Mouse (Mus musculus) stomach, embryonic 16.5 days (tissue): ENCODE data around the gene Fras1. TPM values are rescaled to one million over a fixed set of nuclear protein-coding genes. Genes with fewer than 3 reads are reported as not detected.
A peak's percentile ranks its signal among the peaks of the same experiment; 100 is the strongest.

ENCODE experiments used
- ATAC-seq: fragments of 200-750 bp; cut with Nextera tagmentation; 2 replicates; pipeline ENCODE4 v1.8.0; 2017; ENCODE audit warnings: moderate number of reproducible peaks, moderate TSS enrichment; ENCODE audit not compliant: insufficient read depth, low FRiP score
- H3K27ac ChIP-seq: fragments of 300-500 bp; sonication (generic); 2 replicates; pipeline ENCODE4 v1.5.1; 2014; ENCODE audit warnings: low read length
- H3K27me3 ChIP-seq: fragments of 300-500 bp; sonication (generic); 2 replicates; pipeline ENCODE4 v1.6.1; 2014; ENCODE audit warnings: low read length, control low read depth, mixed read lengths; ENCODE audit not compliant: control insufficient read depth, insufficient read depth
- H3K36me3 ChIP-seq: fragments of 300-500 bp; sonication (generic); 2 replicates; pipeline ENCODE4 v1.6.1; 2014; ENCODE audit warnings: low read length; ENCODE audit not compliant: control insufficient read depth, insufficient read depth
- H3K4me1 ChIP-seq: fragments of 300-500 bp; sonication (generic); 2 replicates; pipeline ENCODE4 v1.6.1; 2014; ENCODE audit warnings: low read length, control low read depth, mixed read lengths; ENCODE audit not compliant: control insufficient read depth, insufficient read depth
- H3K4me2 ChIP-seq: fragments of 300-500 bp; sonication (generic); 2 replicates; pipeline ENCODE4 v1.6.1; 2014; ENCODE audit warnings: low read depth, low read length, mixed read lengths
- H3K4me3 ChIP-seq: fragments of 300-500 bp; sonication (generic); replicated peaks from 2 replicates; pipeline ENCODE4 v1.5.1; 2014; ENCODE audit warnings: mild to moderate bottlenecking, low read length
- H3K9ac ChIP-seq: fragments of 300-500 bp; sonication (generic); 2 replicates; pipeline ENCODE4 v1.6.1; 2014; ENCODE audit warnings: low read length
- H3K9me3 ChIP-seq: fragments of 300-500 bp; sonication (generic); replicated peaks from 2 replicates; pipeline ENCODE4 v1.6.1; 2016; ENCODE audit warnings: low read length, control low read depth; ENCODE audit not compliant: control insufficient read depth
- WGBS: fragments of 180-500 bp; shearing (Covaris S2); extraction: QIAGEN DNeasy Blood & Tissue Kit; methylation state at CpG from one replicate; pipeline ENCODE4 v1.1.7; 2014; 5-methylcytosine and 5-hydroxymethylcytosine counted together
- polyA plus RNA-seq: library from polyadenylated mRNA; unstranded; fragments of >200 nt; fragmentation: Nextera tagmentation; extraction: Ambion mirVana; gene quantifications from 2 replicates; pipeline ENCODE4 v1.2.1, GENCODE M21; 2015

Fras1 gene
- polyA plus RNA-seq, 1 experiment from 2014 or later = 18.3 TPM

DNA sequence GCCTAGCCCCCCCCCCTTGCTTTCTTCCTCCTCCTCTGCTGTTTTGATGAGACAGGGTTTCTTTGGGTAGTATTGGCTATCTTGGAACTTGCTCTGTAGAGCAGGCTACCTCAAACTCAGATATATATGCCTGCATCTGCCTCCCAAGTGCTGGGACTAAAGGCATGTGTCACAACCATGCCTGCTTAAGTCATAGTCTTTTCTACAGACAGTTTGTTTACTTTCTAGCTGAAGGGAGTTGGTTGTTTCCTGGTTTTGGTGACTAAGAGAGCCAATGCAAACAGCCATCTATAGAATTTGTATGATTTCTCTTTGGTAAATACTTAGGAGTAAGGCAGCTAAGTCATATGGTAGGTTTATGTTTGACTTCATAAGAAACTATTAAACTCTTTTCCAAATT is 6.5 kb upstream of the Fras1 start:
- H3K36me3 ChIP-seq = no peaks in the 10 kb centered on the region
- no peaks in the 10 kb centered on the region; the same call in 1 of the 2 replicates for H3K4me1 ChIP-seq
- H3K9me3 ChIP-seq = no peaks in the 10 kb centered on the region
- H3K27me3 ChIP-seq = no peaks in the 10 kb centered on the region
- H3K4me3 ChIP-seq = no peak overlapping the region
- H3K4me2 ChIP-seq = no peak overlapping the region
- no peak overlapping the region for H3K27ac ChIP-seq
- H3K9ac ChIP-seq = no peak overlapping the region
- ATAC-seq = peak; percentile 64; the same call in 1 of the 2 replicates

DNA sequence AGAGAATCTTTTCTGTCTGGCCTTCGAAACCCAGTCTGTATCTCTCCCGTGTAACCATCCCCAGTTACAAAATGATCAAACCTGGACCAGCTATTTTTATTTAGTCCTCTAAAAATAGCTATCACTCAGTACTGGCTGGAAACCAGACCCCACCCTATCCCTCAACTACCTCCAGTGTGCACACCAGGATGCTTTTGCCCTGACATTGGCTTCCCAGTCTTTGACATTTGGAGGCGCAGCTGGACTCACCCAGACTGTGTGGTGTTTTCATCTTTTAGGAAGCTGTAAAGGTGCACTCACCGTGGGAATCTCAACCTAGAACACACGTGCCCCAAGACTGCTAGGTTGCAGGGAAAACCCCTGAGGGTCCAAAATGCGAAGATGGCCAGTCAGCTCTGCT is 649 bp upstream of the Fras1 start:
- Histone ChIP-seq H3K4me2 (peak overlapping the region; percentile 87), H3K36me3 (no peaks in the 10 kb centered on the region), H3K27ac (peak overlapping the region; percentile 78), H3K4me3 (peak overlapping the region; percentile 74), H3K4me1 (peaks cover 12% of the 10 kb centered on the region), H3K9me3 (no peaks in the 10 kb centered on the region), H3K27me3 (no peaks in the 10 kb centered on the region), H3K9ac (peak overlapping the region; percentile 84)
- WGBS = 32% methylated on average over 6 of the region's 6 CpGs
- ATAC-seq = no peak

DNA sequence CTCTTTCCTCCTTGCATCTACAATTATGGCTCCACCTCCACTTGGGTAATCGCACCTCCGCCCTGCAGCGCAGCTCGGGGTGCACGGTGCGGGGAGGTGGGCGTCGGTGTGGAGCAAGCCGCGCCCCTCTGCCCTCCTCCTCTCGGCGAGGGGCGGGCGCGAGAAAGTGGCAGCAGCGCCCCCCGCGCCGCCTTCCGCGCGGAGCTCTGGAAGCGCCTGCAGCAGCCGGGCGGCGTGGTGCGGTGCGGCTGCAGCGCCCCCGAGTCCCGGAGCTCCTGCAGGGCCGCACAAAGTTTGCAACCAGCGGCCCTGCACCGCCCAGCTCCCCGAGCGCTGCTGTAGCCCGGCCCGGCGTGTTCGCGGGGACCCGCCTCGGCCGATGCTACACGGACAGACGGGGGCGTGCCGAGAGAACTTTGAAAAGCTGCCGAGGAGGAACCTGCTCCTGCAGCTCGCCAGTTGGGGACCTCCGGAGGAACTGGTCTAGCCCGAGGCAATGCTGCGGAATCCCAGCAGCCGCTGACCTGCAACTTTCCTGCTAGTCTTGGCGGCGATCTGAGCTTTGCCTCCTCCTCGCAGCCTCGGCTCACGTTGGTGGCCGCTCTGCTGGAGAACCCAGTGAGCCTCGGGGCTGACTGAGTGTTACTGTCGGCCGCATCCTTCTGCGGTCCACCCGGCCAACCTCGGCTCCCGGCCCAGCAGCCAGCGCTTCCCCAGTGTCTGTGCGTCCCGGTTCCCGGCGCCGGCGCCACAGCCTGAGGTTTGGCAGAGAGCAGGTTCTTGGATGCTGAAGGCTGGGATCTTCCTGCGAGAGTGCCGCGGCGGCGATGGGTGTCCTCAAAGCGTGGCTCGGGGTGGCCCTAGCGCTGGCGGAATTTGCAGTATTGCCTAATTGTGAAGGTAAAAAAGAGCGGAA is 489 bp downstream of the Fras1 start:
- peak; percentile 90 for ATAC-seq
- Histone ChIP-seq H3K4me3 (peak overlapping the region; percentile 74), H3K4me2 (peak overlapping the region; percentile 87), H3K27me3 (no peaks in the 10 kb centered on the region), H3K27ac (peak overlapping the region; percentile 78), H3K9ac (peak overlapping the region; percentile 84), H3K36me3 (no peaks in the 10 kb centered on the region), H3K9me3 (no peaks in the 10 kb centered on the region), H3K4me1 (peaks cover 12% of the 10 kb centered on the region)
- WGBS = under 1% methylated on average over 84 of the region's 84 CpGs

DNA sequence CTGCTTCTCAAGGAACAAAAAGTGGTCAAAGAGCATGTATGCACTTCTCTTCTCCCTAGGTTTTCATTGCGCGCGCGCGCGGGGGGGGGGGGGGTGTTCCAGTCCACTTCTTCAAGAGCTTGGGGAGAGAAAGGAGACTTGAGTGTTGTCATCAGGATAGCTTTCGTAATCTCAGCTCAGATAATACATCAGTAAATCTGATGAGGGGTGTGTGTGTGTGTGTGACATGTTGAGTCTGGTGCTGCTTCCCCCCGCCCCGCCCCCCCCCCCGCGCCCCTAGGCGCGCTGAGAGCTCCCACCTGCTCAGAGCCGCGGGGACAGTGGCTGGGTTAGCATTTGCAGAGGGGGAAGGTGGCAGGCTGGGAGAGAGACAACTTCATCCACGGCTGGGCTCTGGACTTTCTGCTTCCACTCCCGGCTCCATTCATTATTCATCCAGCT is 1.7 kb downstream of the Fras1 start:
- no peaks in the 10 kb centered on the region for H3K36me3 ChIP-seq
- no peaks in the 10 kb centered on the region for H3K9me3 ChIP-seq
- H3K4me2 ChIP-seq = peak overlapping the region; percentile 87
- WGBS = 0% methylated on average over 12 of the region's 17 CpGs
- no peak for ATAC-seq
- H3K9ac ChIP-seq = peak overlapping the region; percentile 84
- H3K27me3 ChIP-seq = no peaks in the 10 kb centered on the region
- peak overlapping the region; percentile 78; the same call in 1 of the 2 replicates for H3K27ac ChIP-seq
- peak overlapping the region; percentile 74 for H3K4me3 ChIP-seq
- H3K4me1 ChIP-seq = peaks cover 12% of the 10 kb centered on the region

DNA sequence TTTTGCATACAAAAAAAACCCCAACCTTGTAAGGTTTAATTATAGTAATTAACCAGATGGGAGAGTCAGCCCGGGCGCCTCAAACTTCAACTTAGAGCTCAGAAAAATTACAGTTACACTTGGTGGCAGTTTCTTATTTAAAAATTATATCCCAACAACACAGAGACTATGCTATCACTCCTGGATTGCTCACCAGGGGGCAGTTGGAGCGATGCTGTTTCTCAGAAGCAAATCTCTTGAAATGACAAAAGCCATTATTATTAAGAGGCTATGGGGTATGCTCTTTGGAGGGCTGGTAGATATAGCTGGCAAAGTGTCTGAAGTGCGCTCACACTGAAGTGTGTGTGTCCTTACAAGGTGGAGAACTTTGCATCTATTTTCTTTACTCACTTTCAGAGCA is 2.5 kb downstream of the Fras1 start:
- H3K27ac ChIP-seq = no peak overlapping the region
- no peaks in the 10 kb centered on the region for H3K36me3 ChIP-seq
- 51% methylated on average over 4 of the region's 4 CpGs for WGBS
- H3K4me2 ChIP-seq = peak overlapping the region; percentile 87
- H3K9ac ChIP-seq = no peak overlapping the region
- no peaks in the 10 kb centered on the region for H3K9me3 ChIP-seq
- H3K27me3 ChIP-seq = no peaks in the 10 kb centered on the region
- peak overlapping the region; percentile 74 for H3K4me3 ChIP-seq
- peaks cover 12% of the 10 kb centered on the region for H3K4me1 ChIP-seq
- no peak for ATAC-seq

DNA sequence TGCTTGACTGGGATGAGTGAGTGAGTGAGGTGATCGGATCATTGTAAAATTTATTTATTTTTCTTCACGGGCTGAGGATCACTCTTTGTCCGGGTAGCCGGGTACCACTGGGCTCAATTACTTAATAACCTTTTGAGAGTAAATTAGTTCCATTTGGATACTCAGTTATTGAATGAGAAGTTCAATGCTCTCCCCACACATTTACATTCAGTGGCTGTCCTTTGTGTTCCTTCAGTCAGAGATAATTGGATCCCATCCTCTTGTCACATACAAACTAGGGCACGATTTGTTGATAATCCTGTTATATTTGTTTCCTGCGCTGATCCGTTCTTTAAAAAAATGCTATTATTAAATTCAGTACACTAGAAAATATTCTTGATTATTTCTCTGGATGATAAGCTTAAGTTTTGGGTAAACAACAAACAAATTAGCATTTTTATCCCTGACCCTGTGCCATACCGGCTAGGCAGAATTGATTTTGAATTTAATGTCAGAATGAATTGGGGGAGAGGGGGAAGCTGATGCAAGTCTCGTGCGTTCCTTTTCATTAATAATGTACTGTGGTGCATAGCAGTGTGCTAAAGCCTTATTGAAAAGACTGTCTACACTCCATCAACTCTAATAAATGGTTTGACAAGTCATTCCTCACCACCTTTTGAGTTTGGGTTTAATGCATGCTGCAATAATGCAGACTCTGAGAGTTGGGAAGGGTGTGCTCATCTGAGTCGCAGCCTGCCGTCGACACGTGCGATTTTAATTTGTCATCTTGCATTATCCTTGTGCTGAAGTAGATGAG is 12.6 kb downstream of the Fras1 start:
- Histone ChIP-seq H3K36me3 (peaks cover 5% of the 10 kb centered on the region; the same call in 1 of the 2 replicates), H3K4me2 (no peak overlapping the region), H3K27ac (no peak overlapping the region), H3K4me1 (no peaks in the 10 kb centered on the region), H3K27me3 (no peaks in the 10 kb centered on the region), H3K9ac (no peak overlapping the region), H3K4me3 (no peak overlapping the region), H3K9me3 (peaks cover 4% of the 10 kb centered on the region; the same call in 1 of the 2 replicates)
- 87% methylated on average over 15 of the region's 15 CpGs for WGBS
- ATAC-seq = no peak

DNA sequence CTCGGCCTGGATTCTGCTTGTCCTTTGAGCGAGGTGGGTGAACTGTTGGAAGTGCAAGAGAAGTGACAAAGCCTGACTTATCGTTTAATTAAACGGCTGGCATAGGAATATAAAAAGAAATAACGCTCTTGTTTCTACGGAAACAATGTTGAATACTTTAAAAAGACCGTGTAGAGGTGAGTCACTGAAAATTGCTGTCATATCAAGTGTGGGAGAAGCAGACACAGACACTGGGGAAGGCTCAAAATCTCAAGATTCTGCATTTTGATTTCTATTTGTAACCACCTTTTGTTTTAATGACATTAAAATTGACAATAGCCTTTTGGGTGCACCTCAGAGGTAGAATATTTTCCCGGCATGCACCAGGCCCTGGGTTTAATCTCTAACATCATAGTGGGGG is 14.6 kb downstream of the Fras1 start:
- WGBS = 91% methylated on average over 8 of the region's 8 CpGs
- peaks cover 5% of the 10 kb centered on the region; the same call in 1 of the 2 replicates for H3K36me3 ChIP-seq

DNA sequence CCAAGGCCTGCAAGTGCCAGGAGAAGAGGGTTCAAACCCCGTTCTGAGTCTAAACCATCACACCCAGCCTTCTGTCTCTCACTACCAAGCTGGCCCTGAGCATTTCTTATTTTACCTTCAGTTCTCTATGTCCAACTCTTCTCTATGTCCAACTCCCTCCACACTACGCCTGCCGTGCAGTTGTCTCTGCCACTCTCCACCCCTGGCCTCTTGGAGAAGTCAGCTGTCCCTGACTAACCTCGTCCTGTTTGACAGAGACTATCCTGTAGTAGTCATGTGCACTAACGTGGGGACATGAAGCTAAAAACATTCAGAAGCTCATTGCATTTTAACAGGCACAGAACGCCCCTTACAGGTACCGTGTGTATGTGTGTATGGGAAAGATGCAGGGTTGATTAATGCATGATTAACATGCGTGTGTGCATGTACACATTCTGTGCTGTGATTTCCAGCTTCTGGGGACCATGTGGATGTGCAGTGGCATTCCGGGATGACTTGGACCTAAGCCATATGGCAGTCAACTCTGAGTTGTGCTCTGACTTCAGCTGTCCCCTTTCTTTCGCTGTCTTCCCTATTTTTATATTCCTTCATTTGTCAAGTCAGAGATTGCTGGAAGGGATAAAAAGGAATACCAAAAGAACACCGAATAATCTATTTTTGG is 16.3 kb downstream of the Fras1 start:
- Histone ChIP-seq H3K36me3 (peaks cover 5% of the 10 kb centered on the region; the same call in 1 of the 2 replicates), H3K9me3 (peaks cover 4% of the 10 kb centered on the region; the same call in 1 of the 2 replicates), H3K4me3 (no peak overlapping the region), H3K4me1 (no peaks in the 10 kb centered on the region), H3K9ac (no peak overlapping the region), H3K27me3 (no peaks in the 10 kb centered on the region), H3K4me2 (no peak overlapping the region), H3K27ac (no peak overlapping the region)
- WGBS = 89% methylated on average over 11 of the region's 11 CpGs
- ATAC-seq = no peak

More for the DNA sequence above, 14.6 kb downstream of the Fras1 start:
- Histone ChIP-seq H3K27me3 (no peaks in the 10 kb centered on the region), H3K9ac (no peak overlapping the region), H3K9me3 (peaks cover 4% of the 10 kb centered on the region; the same call in 1 of the 2 replicates), H3K4me3 (no peak overlapping the region), H3K4me2 (no peak overlapping the region), H3K4me1 (no peaks in the 10 kb centered on the region), H3K27ac (no peak overlapping the region)
- no peak for ATAC-seq
